Mouse (Mus musculus) kidney, embryonic 15.5 days (tissue): Measurements from ENCODE around the gene Gfra1. TPM values are rescaled to one million over a fixed set of nuclear protein-coding genes. Genes with fewer than 3 reads are reported as not detected.

Experiments used
- ATAC-seq: fragments of 200-750 bp; cut with Nextera tagmentation; replicated peaks from 2 replicates; pipeline ENCODE4 v1.8.0; 2017; ENCODE audit warnings: moderate TSS enrichment; ENCODE audit not compliant: low FRiP score
- H3K27ac ChIP-seq: fragments of 300-500 bp; sonication (generic); 2 replicates; pipeline ENCODE4 v1.5.1; 2015; ENCODE audit warnings: mild to moderate bottlenecking, inconsistent platforms
- H3K27me3 ChIP-seq: fragments of 300-500 bp; sonication (generic); 2 replicates; pipeline ENCODE4 v1.6.1; 2015; ENCODE audit warnings: inconsistent platforms
- H3K36me3 ChIP-seq: fragments of 300-500 bp; sonication (generic); 2 replicates; pipeline ENCODE4 v1.6.1; 2015; ENCODE audit warnings: inconsistent platforms
- H3K4me1 ChIP-seq: fragments of 300-500 bp; sonication (generic); 2 replicates; pipeline ENCODE4 v1.6.1; 2015; ENCODE audit warnings: inconsistent platforms
- H3K4me2 ChIP-seq: fragments of 300-500 bp; sonication (generic); 2 replicates; pipeline ENCODE4 v1.6.1; 2015; ENCODE audit warnings: moderate library complexity, mild to moderate bottlenecking, inconsistent platforms
- H3K4me3 ChIP-seq: fragments of 300-500 bp; sonication (generic); replicated peaks from 2 replicates; pipeline ENCODE4 v1.5.1; 2015; ENCODE audit warnings: mild to moderate bottlenecking, inconsistent platforms
- H3K9ac ChIP-seq: fragments of 300-500 bp; sonication (generic); 2 replicates; pipeline ENCODE4 v1.6.1; 2015; ENCODE audit warnings: mild to moderate bottlenecking, inconsistent platforms
- H3K9me3 ChIP-seq: fragments of 300-500 bp; sonication (generic); replicated peaks from 2 replicates; pipeline ENCODE4 v1.6.1; 2016; ENCODE audit warnings: inconsistent platforms
- WGBS: fragments of 180-500 bp; shearing (Covaris S2); methylation state at CpG from one replicate; pipeline ENCODE4 v1.1.7; 2015; ENCODE audit warnings: mixed read lengths; 5-methylcytosine and 5-hydroxymethylcytosine counted together
- polyA plus RNA-seq: library from polyadenylated mRNA; unstranded; fragments of >200 nt; fragmentation: Nextera tagmentation; extraction: Ambion mirVana; gene quantifications from 2 replicates; pipeline ENCODE4 v1.2.1, GENCODE M21; 2015

The Gfra1 gene
- polyA plus RNA-seq, 1 experiment from 2014 or later: 65.3 TPM

- H3K36me3 ChIP-seq: peaks cover 13% of the 10 kb centered on the region; the same call in 1 of the 2 replicates
- no peaks in the 10 kb centered on the region for H3K4me1 ChIP-seq
- no peak overlapping the region for H3K4me3 ChIP-seq
- ATAC-seq: no peak
- H3K27ac ChIP-seq: no peak overlapping the region
- H3K9me3 ChIP-seq: no peaks in the 10 kb centered on the region
- H3K4me2 ChIP-seq: no peak overlapping the region
- WGBS: 33% methylated on average over 7 of the region's 7 CpGs
- H3K27me3 ChIP-seq: no peaks in the 10 kb centered on the region
- H3K9ac ChIP-seq: no peak overlapping the region
Observed at GRCm38 (mm10) chr19:58266600-58266999, 189.1 kb downstream of the Gfra1 start.

GRCm38 (mm10) chr19:58260934-58261333, 194.8 kb downstream of the Gfra1 start:
- Histone ChIP-seq H3K36me3 (peaks cover 11% of the 10 kb centered on the region; the same call in 1 of the 2 replicates), H3K4me2 (no peak overlapping the region), H3K4me1 (no peaks in the 10 kb centered on the region), H3K9me3 (no peaks in the 10 kb centered on the region), H3K27me3 (no peaks in the 10 kb centered on the region), H3K4me3 (no peak overlapping the region), H3K27ac (no peak overlapping the region), H3K9ac (no peak overlapping the region)
- 75% methylated on average over 8 of the region's 8 CpGs for WGBS
- no peak for ATAC-seq

DNA sequence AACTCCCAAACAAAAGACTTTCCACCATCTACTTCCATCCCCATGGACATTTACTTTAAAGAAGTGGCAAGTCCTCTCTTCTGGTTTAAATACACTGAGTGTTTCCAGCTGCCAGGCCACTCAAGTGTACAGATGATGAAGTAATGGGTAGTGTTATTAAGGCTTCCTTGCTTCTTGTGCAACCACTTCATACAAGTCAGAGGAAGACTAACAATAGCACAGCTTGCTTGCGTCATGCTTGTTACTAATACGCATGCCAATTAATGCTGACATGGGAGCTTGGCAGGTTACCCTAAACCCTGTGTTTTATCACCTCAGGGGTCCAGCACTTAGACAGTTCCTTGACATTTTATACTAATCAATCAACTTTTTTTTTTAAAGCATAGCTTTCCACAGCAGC, 196.5 kb downstream of the Gfra1 start:
- ATAC-seq: no peak
- Histone ChIP-seq H3K4me2 (no peak overlapping the region), H3K9me3 (no peaks in the 10 kb centered on the region), H3K9ac (no peak overlapping the region), H3K27me3 (no peaks in the 10 kb centered on the region), H3K4me1 (no peaks in the 10 kb centered on the region), H3K4me3 (no peak overlapping the region), H3K36me3 (peaks cover 11% of the 10 kb centered on the region; the same call in 1 of the 2 replicates), H3K27ac (no peak overlapping the region)
- WGBS: 72% methylated on average over 2 of the region's 2 CpGs

GRCm38 (mm10) chr19:58256485-58256884, 199.2 kb downstream of the Gfra1 start:
- Histone ChIP-seq H3K27ac (no peak overlapping the region), H3K4me2 (no peak overlapping the region), H3K36me3 (no peaks in the 10 kb centered on the region), H3K27me3 (no peaks in the 10 kb centered on the region), H3K4me1 (no peaks in the 10 kb centered on the region), H3K4me3 (no peak overlapping the region), H3K9me3 (no peaks in the 10 kb centered on the region), H3K9ac (no peak overlapping the region)
- WGBS: 88% methylated on average over 3 of the region's 3 CpGs
- no peak for ATAC-seq

- no peak overlapping the region for H3K4me2 ChIP-seq
- ATAC-seq: no peak
- H3K4me1 ChIP-seq: no peaks in the 10 kb centered on the region
- 82% methylated on average over 7 of the region's 7 CpGs for WGBS
- H3K4me3 ChIP-seq: no peak overlapping the region
- no peaks in the 10 kb centered on the region for H3K9me3 ChIP-seq
- H3K27ac ChIP-seq: no peak overlapping the region
- no peaks in the 10 kb centered on the region for H3K27me3 ChIP-seq
- H3K9ac ChIP-seq: no peak overlapping the region
- H3K36me3 ChIP-seq: no peaks in the 10 kb centered on the region
Observed at GRCm38 (mm10) chr19:58255394-58255793, 200.3 kb downstream of the Gfra1 start.

DNA sequence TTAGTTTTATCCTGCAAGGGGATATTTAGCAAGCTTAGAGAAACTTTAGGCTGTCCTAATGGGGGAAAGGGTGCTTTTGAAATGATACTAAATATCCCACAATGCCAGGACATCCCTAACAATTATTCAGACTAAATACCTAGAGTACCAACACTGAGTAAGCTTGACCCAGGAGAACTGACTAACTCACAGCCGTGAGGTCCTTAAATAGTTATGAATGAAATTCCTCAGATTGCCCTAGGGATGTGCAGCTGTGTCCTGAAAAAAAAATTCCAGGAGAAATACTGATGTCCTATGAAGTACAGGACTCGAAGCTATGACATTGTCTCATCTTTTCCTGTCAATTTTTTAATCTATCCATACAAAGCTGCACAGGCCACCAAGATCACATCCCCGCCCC, 201.5 kb downstream of the Gfra1 start:
- Histone ChIP-seq H3K4me1 (no peaks in the 10 kb centered on the region), H3K9me3 (no peaks in the 10 kb centered on the region), H3K4me2 (no peak overlapping the region), H3K27ac (no peak overlapping the region), H3K27me3 (no peaks in the 10 kb centered on the region), H3K36me3 (no peaks in the 10 kb centered on the region), H3K4me3 (no peak overlapping the region), H3K9ac (no peak overlapping the region)
- 78% methylated on average over 3 of the region's 3 CpGs for WGBS
- no peak for ATAC-seq

GRCm38 (mm10) chr19:58251698-58252097, 204.0 kb downstream of the Gfra1 start:
- Histone ChIP-seq H3K9me3 (no peaks in the 10 kb centered on the region), H3K4me1 (no peaks in the 10 kb centered on the region), H3K27me3 (0 out of 2 replicates have a peak, but pooled peaks cover 2% of the 10 kb centered on the region), H3K4me3 (no peak overlapping the region), H3K9ac (no peak overlapping the region), H3K27ac (no peak overlapping the region), H3K36me3 (no peaks in the 10 kb centered on the region), H3K4me2 (no peak overlapping the region)
- ATAC-seq: no peak
- WGBS: 85% methylated on average over 4 of the region's 4 CpGs

DNA sequence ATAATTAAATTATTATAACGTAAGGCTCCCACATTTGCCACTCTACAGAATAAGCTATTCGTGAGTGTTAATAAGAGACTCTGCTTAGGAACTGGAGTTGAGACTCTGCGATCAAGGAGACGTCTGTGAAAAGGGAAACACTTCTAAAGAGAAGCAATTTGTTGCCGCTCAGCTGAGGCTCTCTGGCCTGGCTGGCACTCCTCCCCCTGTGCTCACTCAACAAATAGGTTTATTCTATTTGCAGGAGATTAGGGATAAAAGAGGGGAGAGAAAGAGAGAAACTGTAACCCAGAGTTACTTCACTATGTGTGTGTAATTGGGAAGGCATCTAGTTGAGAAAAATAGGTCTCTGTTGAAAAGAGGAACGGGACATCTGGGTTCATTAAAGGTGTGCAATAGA, 204.6 kb downstream of the Gfra1 start:
- H3K9ac ChIP-seq: no peak overlapping the region
- H3K4me3 ChIP-seq: no peak overlapping the region
- 0 out of 2 replicates have a peak, but pooled peaks cover 2% of the 10 kb centered on the region for H3K27me3 ChIP-seq
- H3K27ac ChIP-seq: no peak overlapping the region
- no peaks in the 10 kb centered on the region for H3K9me3 ChIP-seq
- ATAC-seq: no peak
- no peak overlapping the region for H3K4me2 ChIP-seq
- WGBS: 77% methylated on average over 6 of the region's 6 CpGs
- H3K4me1 ChIP-seq: no peaks in the 10 kb centered on the region
- H3K36me3 ChIP-seq: no peaks in the 10 kb centered on the region

GRCm38 (mm10) chr19:58250237-58250636, 205.5 kb downstream of the Gfra1 start:
- 0 out of 2 replicates have a peak, but pooled peaks cover 2% of the 10 kb centered on the region for H3K27me3 ChIP-seq
- H3K9ac ChIP-seq: no peak overlapping the region
- no peak overlapping the region for H3K4me3 ChIP-seq
- H3K4me1 ChIP-seq: 0 out of 2 replicates have a peak, but pooled peaks cover 3% of the 10 kb centered on the region
- no peaks in the 10 kb centered on the region for H3K9me3 ChIP-seq
- no peak for ATAC-seq
- H3K36me3 ChIP-seq: no peaks in the 10 kb centered on the region
- WGBS: 90% methylated on average over 8 of the region's 8 CpGs
- no peak overlapping the region for H3K4me2 ChIP-seq
- H3K27ac ChIP-seq: no peak overlapping the region

GRCm38 (mm10) chr19:58244148-58244547, 211.6 kb downstream of the Gfra1 start:
- H3K4me2 ChIP-seq: 0 out of 2 replicates have a peak overlapping the region, but pooled peaks have one; percentile 28
- 0 out of 2 replicates have a peak overlapping the region, but pooled peaks have one; percentile 5 for H3K9ac ChIP-seq
- 35% methylated on average over 4 of the region's 4 CpGs for WGBS
- H3K36me3 ChIP-seq: no peaks in the 10 kb centered on the region
- 0 out of 2 replicates have a peak, but pooled peaks cover 5% of the 10 kb centered on the region for H3K27me3 ChIP-seq
- H3K4me3 ChIP-seq: no peak overlapping the region
- H3K9me3 ChIP-seq: no peaks in the 10 kb centered on the region
- no peak for ATAC-seq
- peaks cover 15% of the 10 kb centered on the region for H3K4me1 ChIP-seq
- H3K27ac ChIP-seq: 0 out of 2 replicates have a peak overlapping the region, but pooled peaks have one; percentile 22

- ATAC-seq: no peak
- no peak overlapping the region for H3K4me2 ChIP-seq
- H3K36me3 ChIP-seq: no peaks in the 10 kb centered on the region
- H3K9me3 ChIP-seq: no peaks in the 10 kb centered on the region
- no peak overlapping the region for H3K4me3 ChIP-seq
- 62% methylated on average over 1 of the region's 1 CpGs for WGBS
- peaks cover 15% of the 10 kb centered on the region for H3K4me1 ChIP-seq
- H3K27ac ChIP-seq: no peak overlapping the region
- H3K27me3 ChIP-seq: 0 out of 2 replicates have a peak, but pooled peaks cover 5% of the 10 kb centered on the region
- H3K9ac ChIP-seq: no peak overlapping the region
Observed at GRCm38 (mm10) chr19:58243604-58244003, 212.1 kb downstream of the Gfra1 start.

DNA sequence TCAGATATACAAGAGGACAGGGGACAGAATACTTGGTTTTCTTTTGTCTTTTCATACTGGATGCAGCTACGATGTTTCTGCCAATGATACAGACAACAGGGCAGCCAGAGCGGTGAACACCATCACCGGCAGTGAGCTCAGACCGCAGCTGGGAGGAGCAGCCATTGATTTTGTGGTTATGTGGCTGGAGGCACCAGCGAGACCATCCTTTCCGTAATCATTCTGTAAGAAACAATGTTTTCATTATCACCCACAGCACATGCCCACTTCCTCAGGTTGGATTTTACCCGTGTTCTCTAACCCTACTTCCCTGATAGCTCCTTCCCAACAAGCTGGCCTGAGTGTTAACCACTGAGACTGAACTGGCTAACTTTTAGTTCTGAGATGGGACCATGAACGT, 217.4 kb downstream of the Gfra1 start:
- Histone ChIP-seq H3K27me3 (no peaks in the 10 kb centered on the region), H3K9me3 (no peaks in the 10 kb centered on the region), H3K4me2 (no peak overlapping the region), H3K36me3 (no peaks in the 10 kb centered on the region), H3K4me3 (no peak overlapping the region), H3K9ac (no peak overlapping the region), H3K4me1 (no peaks in the 10 kb centered on the region), H3K27ac (no peak overlapping the region)
- ATAC-seq: no peak
- 92% methylated on average over 8 of the region's 8 CpGs for WGBS

- H3K27me3 ChIP-seq: no peaks in the 10 kb centered on the region
- no peak overlapping the region for H3K9ac ChIP-seq
- peak overlapping the region; percentile 20 for H3K4me3 ChIP-seq
- H3K36me3 ChIP-seq: no peaks in the 10 kb centered on the region
- no peak overlapping the region for H3K27ac ChIP-seq
- no peaks in the 10 kb centered on the region for H3K9me3 ChIP-seq
- H3K4me1 ChIP-seq: peaks cover 30% of the 10 kb centered on the region
- ATAC-seq: peak; percentile 74; the same call in 1 of the 2 replicates
- 36% methylated on average over 9 of the region's 9 CpGs for WGBS
- peak overlapping the region; percentile 52 for H3K4me2 ChIP-seq
Observed at GRCm38 (mm10) chr19:58227725-58228124, 228.0 kb downstream of the Gfra1 start.
